Mouse (Mus musculus) WW6 (cell line): ENCODE data around the gene Rassf2.

ENCODE experiments used
- DNase-seq: peaks from one replicate; pipeline ENCODE4 v3.0.0-alpha.2; 2013; ENCODE audit warnings: low read depth, low spot score

Rassf2 gene

GRCm38 (mm10) chr2:131955264-131955663 is 74.8 kb downstream of the Rassf2 start:
- no peak for DNase-seq

- DNase-seq, result no peak
Observed at GRCm38 (mm10) chr2:131954835-131955234, 75.2 kb downstream of the Rassf2 start.

- DNase-seq, result no peak
Observed at GRCm38 (mm10) chr2:131953711-131954110, 76.3 kb downstream of the Rassf2 start.

- DNase-seq, result no peak
Observed at GRCm38 (mm10) chr2:131952961-131953538, 77.0 kb downstream of the Rassf2 start.

GRCm38 (mm10) chr2:131952456-131952855 is 77.6 kb downstream of the Rassf2 start:
- no peak for DNase-seq

- DNase-seq, result no peak
Observed at GRCm38 (mm10) chr2:131950598-131951095, 79.4 kb downstream of the Rassf2 start, which contains the start of gene Prnd. TSS of gene Prnd (plus strand) at chr2:131950861.

- DNase-seq, result no peak
Observed at GRCm38 (mm10) chr2:131949767-131950597, 80.1 kb downstream of the Rassf2 start.

GRCm38 (mm10) chr2:131948916-131949639 is 81.0 kb downstream of the Rassf2 start:
- DNase-seq, result no peak

- DNase-seq, result no peak
Observed at GRCm38 (mm10) chr2:131948156-131948555, 81.9 kb downstream of the Rassf2 start.

GRCm38 (mm10) chr2:131946351-131946750 is 83.7 kb downstream of the Rassf2 start:
- no peak for DNase-seq

- no peak for DNase-seq
Observed at GRCm38 (mm10) chr2:131945765-131946164, 84.3 kb downstream of the Rassf2 start.

- no peak for DNase-seq
Observed at GRCm38 (mm10) chr2:131945225-131945624, 84.8 kb downstream of the Rassf2 start.

GRCm38 (mm10) chr2:131944370-131944769 is 85.7 kb downstream of the Rassf2 start:
- no peak for DNase-seq

- no peak for DNase-seq
Observed at GRCm38 (mm10) chr2:131941501-131941900, 88.6 kb downstream of the Rassf2 start.

GRCm38 (mm10) chr2:131940506-131940905 is 89.6 kb downstream of the Rassf2 start:
- no peak for DNase-seq
